Mouse (Mus musculus): Measurements from ENCODE around the gene Rpl7a. TPM values are rescaled to one million over a fixed set of nuclear protein-coding genes. Genes with fewer than 3 reads are reported as not detected.

The Rpl7a gene
- total RNA-seq, 2 experiments from 2014 or later: 516 to 520 TPM

DNA sequence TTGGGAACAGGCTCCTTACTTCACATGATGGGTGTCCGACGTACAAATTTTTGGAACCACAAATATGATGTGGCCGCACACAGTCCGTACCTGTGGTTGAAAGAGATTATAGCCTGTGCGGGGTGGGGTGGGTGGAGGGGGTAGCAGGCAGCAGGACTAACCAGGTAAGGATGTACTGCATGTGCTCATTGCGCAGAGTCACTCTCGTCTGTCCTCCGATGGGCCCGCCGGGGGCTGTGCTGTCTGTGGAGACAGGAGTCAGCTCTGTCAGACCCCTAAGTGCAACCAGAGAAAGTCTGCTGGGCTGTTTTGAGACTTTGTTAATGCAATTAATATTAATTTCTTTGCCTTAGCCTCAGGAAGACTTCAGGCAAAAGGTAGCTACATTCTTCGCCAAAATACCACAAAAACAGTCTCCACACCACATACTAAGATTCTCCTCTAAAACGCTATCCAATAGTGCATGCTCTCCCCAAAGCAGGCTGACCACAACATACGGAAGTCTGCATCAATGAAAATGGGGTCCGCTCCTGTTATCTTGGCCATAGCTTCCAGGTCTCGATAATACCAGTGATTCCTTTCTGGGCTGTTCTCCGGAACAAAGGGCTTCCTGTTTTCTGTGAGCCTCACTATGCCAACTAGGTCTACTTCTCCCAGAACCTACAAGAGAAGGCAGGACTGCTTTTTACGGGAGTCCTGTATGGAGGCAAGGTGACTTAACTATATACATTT, 3.0 kb downstream of the Rpl7a start:
- no peak for DNase-seq

DNA sequence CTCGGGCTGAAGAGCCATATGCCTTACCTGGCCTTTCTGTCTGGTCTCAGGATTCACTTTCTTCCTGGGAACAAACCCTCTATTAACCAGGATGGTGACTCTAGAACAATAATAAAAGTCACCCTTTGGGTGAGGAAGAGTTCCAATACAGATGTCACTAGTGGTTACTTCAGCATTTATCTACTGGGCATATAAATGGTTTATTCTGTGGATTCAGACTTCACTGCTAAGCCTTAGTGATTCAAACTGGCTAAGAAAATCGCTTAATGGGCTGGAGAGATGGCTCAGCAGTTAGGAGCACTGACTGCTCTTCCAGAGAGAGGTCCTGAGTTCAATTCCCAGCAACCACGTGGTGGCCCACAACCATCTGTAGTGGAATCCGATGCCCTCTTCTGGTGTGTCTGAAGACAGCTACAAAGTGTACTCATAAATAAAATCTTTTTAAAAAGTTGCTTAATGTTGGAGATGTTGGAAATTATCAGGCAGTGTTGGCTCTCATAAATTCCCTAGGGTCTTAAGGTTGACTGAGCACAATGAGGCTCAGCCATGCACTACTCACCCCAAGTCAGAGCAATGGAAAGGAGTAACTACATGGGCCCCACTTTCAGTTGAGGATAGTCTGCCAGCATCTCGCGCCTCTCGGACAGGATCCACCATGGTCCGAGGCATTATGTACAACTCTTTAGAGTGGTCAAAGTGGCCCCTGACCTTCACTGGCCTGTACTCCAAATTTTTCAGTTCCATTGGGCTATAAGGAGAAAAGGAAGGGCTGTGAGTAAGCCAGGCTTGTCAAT, 3.8 kb downstream of the Rpl7a start:
- no peak for DNase-seq

GRCm38 (mm10) chr2:26915927-26916728, 5.6 kb downstream of the Rpl7a start, which contains the start of the genes Surf2 and Surf1:
Surf2 (plus strand) TSS chr2:26916367.
Surf1 (minus strand) TSS chr2:26916530.
- DNase-seq: peak; percentile 85

DNA sequence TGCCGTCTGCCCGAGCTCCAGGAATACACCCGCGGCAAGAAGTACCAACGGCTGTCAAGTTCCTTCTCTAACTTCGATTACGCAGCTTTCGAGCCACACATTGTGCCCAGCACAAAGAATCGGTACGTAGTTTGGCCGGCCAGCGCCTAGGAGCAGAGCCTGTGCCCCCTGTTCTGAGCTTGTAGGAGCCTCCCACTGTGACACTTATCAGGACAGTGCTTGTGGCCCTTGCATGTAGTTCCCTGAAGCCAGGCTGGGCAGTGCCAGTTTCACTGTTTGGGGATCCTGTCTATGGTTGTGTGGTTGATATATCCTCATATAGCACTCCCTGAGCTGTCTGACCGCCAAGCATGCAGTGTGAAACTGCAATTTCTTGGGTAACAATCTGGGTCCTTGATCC, 6.2 kb downstream of the Rpl7a start:
- no peak for DNase-seq

GRCm38 (mm10) chr2:26919684-26920083, 9.1 kb downstream of the Rpl7a start:
- DNase-seq: no peak

- no peak for DNase-seq
These were observed 9.8 kb downstream of the Rpl7a start for GRCm38 (mm10) chr2:26920190-26920855.

DNA sequence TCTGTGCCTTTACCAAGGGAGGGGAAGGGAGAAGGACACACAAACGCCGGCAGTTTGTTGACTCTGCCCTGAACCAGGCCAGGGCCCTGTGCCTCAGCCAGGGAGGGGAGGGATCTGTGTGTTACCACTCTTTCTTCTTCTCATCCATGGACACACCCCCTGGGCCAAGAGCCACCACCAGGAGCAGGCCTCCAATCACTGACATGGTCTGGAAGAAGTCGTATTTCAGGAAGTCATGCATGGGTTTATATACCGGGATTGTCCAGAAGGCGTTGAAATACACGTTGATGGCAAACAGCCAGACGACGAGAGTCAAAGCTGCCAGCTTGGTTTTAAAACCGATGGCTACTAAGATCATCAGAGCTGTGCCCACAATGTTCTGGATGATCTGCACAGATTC, 11.2 kb downstream of the Rpl7a start:
- DNase-seq: peak; percentile 79

DNA sequence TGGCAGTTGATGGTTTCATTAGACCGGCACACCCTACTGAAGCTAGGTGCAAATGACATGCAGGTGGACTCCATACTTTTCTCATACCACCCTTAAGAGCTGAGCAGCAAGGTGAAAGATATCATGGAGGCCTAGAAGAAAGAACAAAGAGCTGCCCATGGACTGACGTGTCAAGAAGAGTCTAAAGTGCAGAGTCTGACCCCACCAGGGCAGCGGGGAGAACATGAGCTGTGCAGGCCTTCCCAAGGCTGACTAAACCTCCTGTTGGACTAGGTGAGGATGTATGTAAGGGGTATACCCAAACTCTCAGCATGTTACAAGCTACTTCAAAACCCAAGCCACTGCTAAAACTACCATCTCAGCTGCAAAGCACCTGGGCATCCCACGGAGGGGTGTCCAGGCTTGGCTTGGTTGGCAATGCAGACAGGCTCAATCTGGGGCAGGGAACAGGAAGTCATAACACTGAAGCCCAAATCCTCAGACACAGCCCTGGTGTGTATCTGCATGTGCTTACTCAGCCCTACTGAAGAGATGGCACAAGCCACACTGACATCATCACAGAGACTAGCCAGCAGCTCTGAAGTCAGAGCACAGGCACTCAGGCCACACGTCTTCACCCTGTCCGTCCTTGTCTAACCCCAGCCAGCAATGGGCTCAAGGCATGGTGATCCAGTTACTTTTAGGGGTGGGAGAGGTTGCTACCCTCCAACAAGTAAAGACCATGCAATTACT, 17.3 kb downstream of the Rpl7a start:
- DNase-seq: no peak

GRCm38 (mm10) chr2:26930390-26930789, 19.8 kb downstream of the Rpl7a start:
- DNase-seq: peak; percentile 77

- peak; percentile 58 for DNase-seq
These were observed 22.1 kb downstream of the Rpl7a start for GRCm38 (mm10) chr2:26932473-26933303.

- DNase-seq: peak; percentile 97
These were observed 22.9 kb downstream of the Rpl7a start, which contains the start of the genes Surf4 and Stkld1 for GRCm38 (mm10) chr2:26933304-26934055. Surf4 (minus strand) TSS chr2:26933928. Stkld1 (plus strand) TSS chr2:26934047.

GRCm38 (mm10) chr2:26935286-26935685, 24.7 kb downstream of the Rpl7a start:
- no peak for DNase-seq

DNA sequence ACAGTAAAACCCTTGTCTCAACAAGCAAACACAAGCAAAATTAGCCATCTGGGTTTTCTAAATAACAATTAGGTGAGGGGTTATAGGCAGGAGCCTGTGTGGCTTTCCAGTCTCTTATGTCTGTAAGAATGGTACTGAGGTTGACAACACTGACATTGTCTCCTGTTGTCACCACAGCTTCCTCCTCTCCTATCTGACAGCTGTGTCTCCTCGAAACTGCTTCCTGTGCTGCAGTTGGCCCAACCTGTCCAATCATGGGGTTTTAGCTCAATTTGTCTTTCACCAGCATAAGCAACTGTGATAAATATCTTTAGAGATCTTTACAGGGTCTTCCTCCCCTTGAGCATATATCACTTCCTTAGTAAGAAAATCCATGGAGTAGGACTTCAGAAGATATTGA, 25.9 kb downstream of the Rpl7a start:
- no peak for DNase-seq

GRCm38 (mm10) chr2:26941539-26941938, 31.0 kb downstream of the Rpl7a start:
- no peak for DNase-seq

GRCm38 (mm10) chr2:26943253-26943652, 32.7 kb downstream of the Rpl7a start:
- DNase-seq: no peak

GRCm38 (mm10) chr2:26950411-26950810, 39.8 kb downstream of the Rpl7a start:
- no peak for DNase-seq

DNA sequence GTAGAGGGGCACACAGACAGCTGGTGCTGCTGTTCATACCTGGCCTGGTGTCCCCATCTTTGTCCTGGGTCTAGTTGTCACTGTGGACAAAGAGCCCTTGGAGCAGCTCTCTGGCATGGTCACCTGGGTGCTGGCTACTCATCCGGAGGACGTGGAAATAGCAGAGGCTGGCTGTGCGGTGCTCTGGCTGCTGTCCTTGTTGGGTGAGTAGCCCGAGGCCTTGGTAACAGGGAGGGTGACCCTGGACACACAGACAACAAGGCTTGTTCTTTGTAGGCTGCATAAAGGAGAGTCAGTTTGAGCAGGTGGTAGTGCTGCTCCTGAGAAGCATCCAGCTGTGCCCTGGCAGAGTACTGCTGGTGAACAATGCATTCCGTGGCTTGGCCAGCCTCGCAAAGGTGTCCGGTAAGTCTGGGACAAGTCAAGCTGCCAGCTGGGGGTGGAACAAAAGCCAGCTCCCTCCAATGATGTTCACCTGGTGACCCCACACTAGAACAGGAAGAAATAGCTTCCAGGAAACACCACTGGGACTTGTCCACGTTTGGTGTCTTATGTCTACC, 40.9 kb downstream of the Rpl7a start:
- DNase-seq: no peak

GRCm38 (mm10) chr2:26952193-26952592, 41.6 kb downstream of the Rpl7a start:
- no peak for DNase-seq

DNA sequence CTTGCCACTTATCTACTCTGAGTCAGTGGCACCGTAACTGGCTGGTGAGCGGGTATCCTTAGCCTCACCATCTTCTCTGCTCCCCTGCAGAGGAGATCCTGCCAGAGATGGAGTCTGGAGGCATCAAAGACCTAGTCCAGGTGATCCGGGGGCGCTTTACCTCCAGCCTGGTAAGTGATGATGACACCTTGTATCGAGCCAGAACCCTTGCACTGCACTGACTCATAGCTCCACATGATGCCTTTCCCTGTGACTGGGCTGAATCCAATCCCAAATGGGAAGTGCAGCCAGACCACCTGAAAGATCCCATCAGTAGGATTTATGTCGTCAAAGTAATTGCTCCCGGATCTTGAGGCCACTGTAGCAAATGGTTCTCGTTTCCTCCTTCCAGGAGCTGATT, 42.3 kb downstream of the Rpl7a start:
- DNase-seq: no peak
